Mouse (Mus musculus) erythroid progenitor cell, adult 5-6 weeks (primary cell): ENCODE data around the gene Olfr782. TPM values are rescaled to one million over a fixed set of nuclear protein-coding genes. Genes with fewer than 3 reads are reported as not detected.
"Not testable (repeated sequence)": the region's sequence is repeated elsewhere in the genome, so short reads cannot be mapped to it uniquely, and the experiment has no call there.

ENCODE experiments used
- ATAC-seq: replicated peaks from 2 replicates; pipeline ENCODE4 v1.8.0; 2016; ENCODE audit warnings: moderate number of reproducible peaks, mild to moderate bottlenecking, moderate TSS enrichment, inconsistent platforms; ENCODE audit not compliant: poor library complexity, low FRiP score, severe bottlenecking
- total RNA-seq, 2 experiments: library from RNA; stranded (forward) in 1 of 2; stranded (reverse) in 1 of 2; fragments of 150-400 nt in 1 of 2; fragments of 186-747, 209-891 nt in 1 of 2; gene quantifications; 2 replicates each; pipeline versions ENCODE4 v1.2.3 to v1.2.4; 2015 to 2017; ENCODE audit warnings: low replicate concordance in 2 of 2

The Olfr782 gene
- not detected in 2 replicates for total RNA-seq (2015; ENCODE audit: low replicate concordance)
- total RNA-seq (2017; ENCODE audit: low replicate concordance), result not detected in 2 replicates

GRCm38 (mm10) chr10:129348550-129348949 is at the start of gene Olfr782:
TSS of gene Olfr782 (plus strand) at chr10:129348850.
- ATAC-seq, result no peak

DNA sequence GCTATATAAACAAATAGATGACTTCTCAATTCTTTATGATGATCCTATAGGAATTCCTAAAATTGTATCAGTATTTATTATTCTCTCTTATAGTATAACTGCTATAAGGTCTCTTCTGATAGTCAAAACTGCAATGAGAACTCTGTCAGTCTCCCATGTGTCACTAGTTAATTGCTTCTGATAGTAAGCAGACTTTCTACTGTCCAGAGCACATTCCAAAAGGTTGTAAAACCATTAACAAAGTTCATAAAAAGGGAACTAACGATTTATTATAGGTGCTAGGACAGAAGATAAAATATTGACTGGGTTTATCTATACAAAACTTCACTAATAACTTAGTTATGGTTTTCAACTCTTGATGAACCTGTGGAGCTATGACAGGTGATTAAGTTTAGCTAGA is 35.7 kb upstream of the Olfr782 start:
- not testable (repeated sequence) for ATAC-seq

- ATAC-seq, result not testable (repeated sequence)
Observed at GRCm38 (mm10) chr10:129313521-129313920, 35.1 kb upstream of the Olfr782 start.

DNA sequence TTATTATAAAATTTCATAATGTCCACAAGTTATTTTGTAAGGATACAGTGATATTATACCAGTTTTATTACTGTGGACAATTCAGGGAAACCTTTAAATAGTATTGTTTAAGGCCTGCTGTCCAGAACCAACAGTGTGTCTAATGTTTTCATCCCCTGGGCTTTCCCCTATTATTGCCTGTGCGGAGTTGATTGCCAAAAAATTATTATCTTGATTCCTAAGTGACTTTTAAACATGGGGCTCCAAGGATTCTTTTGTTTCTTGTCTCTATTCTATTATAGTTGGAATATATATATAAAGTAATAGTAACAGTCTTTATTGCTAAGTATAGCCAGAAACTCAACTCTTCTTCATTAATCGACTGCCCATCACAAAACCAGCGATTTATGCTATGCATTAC is 30.8 kb upstream of the Olfr782 start, which contains the start of gene Olfr780:
Gene Olfr780, plus strand, starts transcription at position 301 of the 400 bp plus-strand sequence.
- no peak for ATAC-seq

GRCm38 (mm10) chr10:129328554-129328953 is 20.1 kb upstream of the Olfr782 start, which contains the start of gene Olfr781:
TSS of gene Olfr781 (plus strand) at chr10:129328854.
- no peak for ATAC-seq

GRCm38 (mm10) chr10:129352475-129352874 is 3.8 kb downstream of the Olfr782 start:
- ATAC-seq, result not testable (repeated sequence)

DNA sequence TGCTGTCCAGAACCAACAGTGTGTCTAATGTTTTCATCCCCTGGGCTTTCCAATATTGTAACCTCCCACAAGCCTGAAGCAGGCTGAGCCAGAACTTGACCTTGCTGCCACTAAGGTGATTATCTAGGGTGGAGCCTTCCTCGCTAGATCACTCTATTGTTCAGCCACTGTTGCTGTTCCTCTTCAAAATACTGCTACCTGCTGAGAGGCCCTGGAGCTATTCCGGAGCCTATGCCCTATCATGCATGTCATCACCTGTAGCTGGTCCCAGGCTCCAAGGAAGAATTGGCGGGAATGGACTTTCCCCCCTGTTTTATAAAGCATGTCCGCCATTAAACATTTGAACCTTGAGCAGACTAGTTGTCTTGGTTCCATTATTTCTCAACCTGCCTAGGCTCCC is 7.8 kb downstream of the Olfr782 start:
- ATAC-seq, result not testable (repeated sequence)

DNA sequence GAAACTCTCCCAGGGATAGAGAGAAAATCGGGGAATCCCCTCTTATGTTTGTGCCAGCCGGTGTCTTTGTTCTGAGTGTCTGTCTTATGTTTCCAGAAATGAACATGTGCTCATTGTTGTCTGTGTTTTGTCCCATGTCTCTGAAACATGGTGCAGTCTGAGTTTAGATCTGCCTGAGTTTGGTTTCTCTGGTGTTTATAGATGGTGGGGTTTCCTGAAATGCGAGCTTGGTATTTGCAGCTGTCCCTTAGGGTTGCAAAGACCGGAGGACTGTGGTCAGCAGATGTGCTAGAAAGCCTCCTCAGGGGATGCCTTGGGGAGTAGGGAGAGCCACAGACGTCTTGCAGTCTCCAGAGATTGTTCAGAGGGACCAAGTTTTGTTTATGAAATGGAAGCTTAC is 8.7 kb downstream of the Olfr782 start:
- ATAC-seq, result no peak

GRCm38 (mm10) chr10:129374051-129374450 is 25.4 kb downstream of the Olfr782 start:
- ATAC-seq, result not testable (repeated sequence)

- ATAC-seq, result no peak
Observed at GRCm38 (mm10) chr10:129383783-129384182, 35.1 kb downstream of the Olfr782 start, which contains the start of gene Olfr784. TSS of gene Olfr784 (plus strand) at chr10:129384083.

- ATAC-seq, result no peak
Observed at GRCm38 (mm10) chr10:129400892-129401291, 52.2 kb downstream of the Olfr782 start.

Other genes starting within 250 kb of the Olfr782 start
- not detected in 2 replicates for gene Olfr768, start 249.5 kb upstream of the Olfr782 start, total RNA-seq (2015; ENCODE audit: low replicate concordance)
- gene Olfr768, start 249.5 kb upstream of the Olfr782 start, total RNA-seq (2017; ENCODE audit: low replicate concordance), result not detected in 2 replicates
- not detected in 2 replicates for gene Olfr769, start 231.0 kb upstream of the Olfr782 start, total RNA-seq (2015; ENCODE audit: low replicate concordance)
- not detected in 2 replicates for gene Olfr769, start 231.0 kb upstream of the Olfr782 start, total RNA-seq (2017; ENCODE audit: low replicate concordance)
- not detected in 2 replicates for gene Olfr770, start 209.9 kb upstream of the Olfr782 start, total RNA-seq (2015; ENCODE audit: low replicate concordance)
- gene Olfr770, start 209.9 kb upstream of the Olfr782 start, total RNA-seq (2017; ENCODE audit: low replicate concordance), result not detected in 2 replicates
- not detected in 2 replicates for gene Olfr771, start 184.1 kb upstream of the Olfr782 start, total RNA-seq (2015; ENCODE audit: low replicate concordance)
- gene Olfr771, start 184.1 kb upstream of the Olfr782 start, total RNA-seq (2017; ENCODE audit: low replicate concordance), result not detected in 2 replicates
- gene Olfr772, start 170.9 kb upstream of the Olfr782 start, total RNA-seq (2015; ENCODE audit: low replicate concordance), result not detected in 2 replicates
- not detected in 2 replicates for gene Olfr772, start 170.9 kb upstream of the Olfr782 start, total RNA-seq (2017; ENCODE audit: low replicate concordance)
- gene Olfr773, start 161.4 kb upstream of the Olfr782 start, total RNA-seq (2015; ENCODE audit: low replicate concordance), result not detected in 2 replicates
- gene Olfr773, start 161.4 kb upstream of the Olfr782 start, total RNA-seq (2017; ENCODE audit: low replicate concordance), result not detected in 2 replicates
- gene Olfr774, start 112.6 kb upstream of the Olfr782 start, total RNA-seq (2015; ENCODE audit: low replicate concordance), result not detected in 2 replicates
- gene Olfr774, start 112.6 kb upstream of the Olfr782 start, total RNA-seq (2017; ENCODE audit: low replicate concordance), result not detected in 2 replicates
- not detected in 2 replicates for gene Olfr775, start 100.4 kb upstream of the Olfr782 start, total RNA-seq (2015; ENCODE audit: low replicate concordance)
- gene Olfr775, start 100.4 kb upstream of the Olfr782 start, total RNA-seq (2017; ENCODE audit: low replicate concordance), result not detected in 2 replicates
- gene Olfr776, start 89.7 kb upstream of the Olfr782 start, total RNA-seq (2015; ENCODE audit: low replicate concordance), result not detected in 2 replicates
- gene Olfr776, start 89.7 kb upstream of the Olfr782 start, total RNA-seq (2017; ENCODE audit: low replicate concordance), result not detected in 2 replicates
- not detected in 2 replicates for gene Olfr777, start 77.4 kb upstream of the Olfr782 start, total RNA-seq (2015; ENCODE audit: low replicate concordance)
- gene Olfr777, start 77.4 kb upstream of the Olfr782 start, total RNA-seq (2017; ENCODE audit: low replicate concordance), result not detected in 2 replicates
- gene Olfr780, start 30.7 kb upstream of the Olfr782 start, total RNA-seq (2015; ENCODE audit: low replicate concordance), result not detected in 2 replicates
- gene Olfr780, start 30.7 kb upstream of the Olfr782 start, total RNA-seq (2017; ENCODE audit: low replicate concordance), result not detected in 2 replicates
- gene Olfr781, start 20.0 kb upstream of the Olfr782 start, total RNA-seq (2015; ENCODE audit: low replicate concordance), result not detected in 2 replicates
- gene Olfr781, start 20.0 kb upstream of the Olfr782 start, total RNA-seq (2017; ENCODE audit: low replicate concordance), result not detected in 2 replicates
- gene Olfr784, start 35.2 kb downstream of the Olfr782 start, total RNA-seq (2015; ENCODE audit: low replicate concordance), result 0.42 TPM in 1 of 2 replicates, not detected in the other
- gene Olfr784, start 35.2 kb downstream of the Olfr782 start, total RNA-seq (2017; ENCODE audit: low replicate concordance), result not detected in 2 replicates
- not detected in 2 replicates for gene Olfr785, start 56.6 kb downstream of the Olfr782 start, total RNA-seq (2015; ENCODE audit: low replicate concordance)
- gene Olfr785, start 56.6 kb downstream of the Olfr782 start, total RNA-seq (2017; ENCODE audit: low replicate concordance), result not detected in 2 replicates
- not detected in 2 replicates for gene Olfr786, start 78.5 kb downstream of the Olfr782 start, total RNA-seq (2015; ENCODE audit: low replicate concordance)
- gene Olfr786, start 78.5 kb downstream of the Olfr782 start, total RNA-seq (2017; ENCODE audit: low replicate concordance), result not detected in 2 replicates
- not detected in 2 replicates for gene Olfr787, start 113.0 kb downstream of the Olfr782 start, total RNA-seq (2015; ENCODE audit: low replicate concordance)
- not detected in 2 replicates for gene Olfr787, start 113.0 kb downstream of the Olfr782 start, total RNA-seq (2017; ENCODE audit: low replicate concordance)
- not detected in 2 replicates for gene Olfr788, start 122.1 kb downstream of the Olfr782 start, total RNA-seq (2015; ENCODE audit: low replicate concordance)
- gene Olfr788, start 122.1 kb downstream of the Olfr782 start, total RNA-seq (2017; ENCODE audit: low replicate concordance), result not detected in 2 replicates
- gene Olfr789, start 135.9 kb downstream of the Olfr782 start, total RNA-seq (2015; ENCODE audit: low replicate concordance), result not detected in 2 replicates
- gene Olfr789, start 135.9 kb downstream of the Olfr782 start, total RNA-seq (2017; ENCODE audit: low replicate concordance), result not detected in 2 replicates
- not detected in 2 replicates for gene Olfr790, start 149.6 kb downstream of the Olfr782 start, total RNA-seq (2015; ENCODE audit: low replicate concordance)
- gene Olfr790, start 149.6 kb downstream of the Olfr782 start, total RNA-seq (2017; ENCODE audit: low replicate concordance), result not detected in 2 replicates
- gene Olfr791, start 172.9 kb downstream of the Olfr782 start, total RNA-seq (2015; ENCODE audit: low replicate concordance), result not detected in 2 replicates
- gene Olfr791, start 172.9 kb downstream of the Olfr782 start, total RNA-seq (2017; ENCODE audit: low replicate concordance), result not detected in 2 replicates
- gene Olfr792, start 190.3 kb downstream of the Olfr782 start, total RNA-seq (2015; ENCODE audit: low replicate concordance), result not detected in 2 replicates
- not detected in 2 replicates for gene Olfr792, start 190.3 kb downstream of the Olfr782 start, total RNA-seq (2017; ENCODE audit: low replicate concordance)
- not detected in 2 replicates for gene Olfr794, start 218.8 kb downstream of the Olfr782 start, total RNA-seq (2015; ENCODE audit: low replicate concordance)
- not detected in 2 replicates for gene Olfr794, start 218.8 kb downstream of the Olfr782 start, total RNA-seq (2017; ENCODE audit: low replicate concordance)